In genomic region chr8:44960455-44960854, GRCm38 (mm10) we compare ENCODE assay signal across 12 mouse cellular contexts. TPM values are rescaled to one million over a fixed set of nuclear protein-coding genes. Genes with fewer than 3 reads are reported as not detected.
A peak's percentile ranks its signal among the peaks of the same experiment; 100 is the strongest.
DNase-seq lines count a peak whose midpoint lies in the region; ATAC-seq and TF ChIP-seq lines count a peak whose summit lies in the region.
"Had no signal": no experiment of that assay in that cellular context is flagged by ENCODE, and none has a peak within 500 bp of the region (broad histone marks: within the 10 kb centered on the region; RNA-seq: fewer than 3 reads in every experiment).

No protein-coding gene starts in this region.

- no peak overlapping the region for H3K4me2 ChIP-seq in hindbrain, postnatal 0 days (ENCODE audit: low read depth, low read length)
- H3K4me2 ChIP-seq in hindbrain, embryonic 14.5 days (replicated peaks): no peak overlapping the region
- no peak overlapping the region for H3K4me2 ChIP-seq in midbrain, embryonic 13.5 days (replicated peaks)
- H3K4me2 ChIP-seq in midbrain, postnatal 0 days (ENCODE audit: low read depth, low read length, poor library complexity, severe bottlenecking): no peak overlapping the region
- no peak overlapping the region for H3K4me2 ChIP-seq in embryonic facial prominence, embryonic 13.5 days
- H3K4me2 ChIP-seq: stomach, embryonic 15.5 days had no signal

- no peak overlapping the region for H3K27ac ChIP-seq in hindbrain, postnatal 0 days
- H3K27ac ChIP-seq in hindbrain, embryonic 14.5 days: no peak overlapping the region
- H3K27ac ChIP-seq in midbrain, embryonic 13.5 days: no peak overlapping the region
- H3K27ac ChIP-seq in midbrain, postnatal 0 days (ENCODE audit: low read depth, low read length): no peak overlapping the region
- peak overlapping the region; percentile 33; the same call in 1 of the 2 replicates for H3K27ac ChIP-seq in embryonic facial prominence, embryonic 13.5 days
- H3K27ac ChIP-seq: layer of hippocampus, adult 2 months; stomach, embryonic 15.5 days had no signal

- DNase-seq in hindbrain, postnatal 0 days (ENCODE audit: low spot score): no peak
- no peak for DNase-seq in hindbrain, embryonic 14.5 days (ENCODE audit: low spot score)
- DNase-seq in midbrain, postnatal 0 days (ENCODE audit: low spot score): no peak
- peak; percentile 48 for DNase-seq in retina, postnatal 1 day
- DNase-seq in left cerebral cortex, adult 8-10 months (ENCODE audit: low spot score in 2 of 2): no peak
- DNase-seq: adrenal gland, adult 2 months had no signal

- no peaks in the 10 kb centered on the region for H3K9me3 ChIP-seq in hindbrain, postnatal 0 days (ENCODE audit: low read length)
- no peaks in the 10 kb centered on the region for H3K9me3 ChIP-seq in hindbrain, embryonic 14.5 days (ENCODE audit: control insufficient read depth, low read length)
- H3K9me3 ChIP-seq in midbrain, embryonic 13.5 days: no peaks in the 10 kb centered on the region
- H3K9me3 ChIP-seq in midbrain, postnatal 0 days (ENCODE audit: low read length): no peaks in the 10 kb centered on the region
- H3K9me3 ChIP-seq in embryonic facial prominence, embryonic 13.5 days: no peaks in the 10 kb centered on the region
- H3K9me3 ChIP-seq: stomach, embryonic 15.5 days had no signal

- 38% methylated on average over 10 of the region's 10 CpGs for WGBS in hindbrain, postnatal 0 days
- WGBS in hindbrain, embryonic 14.5 days: 28% methylated on average over 10 of the region's 10 CpGs
- 35% methylated on average over 10 of the region's 10 CpGs for WGBS in midbrain, embryonic 13.5 days
- WGBS in midbrain, postnatal 0 days: 36% methylated on average over 10 of the region's 10 CpGs
- WGBS in embryonic facial prominence, embryonic 13.5 days: 6% methylated on average over 10 of the region's 10 CpGs

- H3K9ac ChIP-seq in hindbrain, postnatal 0 days (replicated peaks; ENCODE audit: low read length): no peak overlapping the region
- no peak overlapping the region for H3K9ac ChIP-seq in hindbrain, embryonic 14.5 days
- H3K9ac ChIP-seq in midbrain, embryonic 13.5 days (replicated peaks): no peak overlapping the region
- no peak overlapping the region for H3K9ac ChIP-seq in midbrain, postnatal 0 days (replicated peaks; ENCODE audit: low read length, poor library complexity, severe bottlenecking)
- H3K9ac ChIP-seq in embryonic facial prominence, embryonic 13.5 days: no peak overlapping the region
- H3K9ac ChIP-seq: stomach, embryonic 15.5 days had no signal

- H3K4me3 ChIP-seq in hindbrain, postnatal 0 days (ENCODE audit: low read length): no peak overlapping the region
- no peak overlapping the region for H3K4me3 ChIP-seq in hindbrain, embryonic 14.5 days (replicated peaks; ENCODE audit: low read length)
- H3K4me3 ChIP-seq in midbrain, embryonic 13.5 days (replicated peaks): no peak overlapping the region
- no peak overlapping the region for H3K4me3 ChIP-seq in midbrain, postnatal 0 days (ENCODE audit: low read depth, low read length)
- no peak overlapping the region for H3K4me3 ChIP-seq in embryonic facial prominence, embryonic 13.5 days
- H3K4me3 ChIP-seq: layer of hippocampus, adult 2 months; megakaryocyte, embryonic 14.5 days; stomach, embryonic 15.5 days had no signal

- ATAC-seq in hindbrain, postnatal 0 days: 0 out of 2 replicates have a peak, but pooled peaks have one; percentile 19
- ATAC-seq in hindbrain, embryonic 14.5 days (ENCODE audit: low FRiP score): no peak
- 0 out of 2 replicates have a peak, but pooled peaks have one; percentile 15 for ATAC-seq in midbrain, embryonic 13.5 days
- no peak for ATAC-seq in midbrain, postnatal 0 days (ENCODE audit: low FRiP score)
- ATAC-seq in embryonic facial prominence, embryonic 13.5 days (ENCODE audit: insufficient number of reproducible peaks, insufficient read depth, low FRiP score, low TSS enrichment, low read depth): peak; percentile 57; the same call in 1 of the 2 replicates

- no peak for TF ChIP-seq CTCF in hindbrain, postnatal 0 days (IDR thresholded peaks at IDR 0.05; ENCODE audit: low read depth)
- no peak for TF ChIP-seq CTCF in midbrain, postnatal 0 days (IDR thresholded peaks at IDR 0.05)

- H3K36me3 ChIP-seq in hindbrain, postnatal 0 days (ENCODE audit: insufficient read depth, low read length): no peaks in the 10 kb centered on the region
- H3K36me3 ChIP-seq in hindbrain, embryonic 14.5 days (replicated peaks; ENCODE audit: control insufficient read depth, insufficient read depth): no peaks in the 10 kb centered on the region
- peaks cover 8% of the 10 kb centered on the region; the same call in 1 of the 2 replicates for H3K36me3 ChIP-seq in midbrain, embryonic 13.5 days
- H3K36me3 ChIP-seq in midbrain, postnatal 0 days (ENCODE audit: insufficient read depth, low read length): no peaks in the 10 kb centered on the region
- H3K36me3 ChIP-seq in embryonic facial prominence, embryonic 13.5 days: peaks cover 44% of the 10 kb centered on the region
- H3K36me3 ChIP-seq: G1E had no signal

- H3K27me3 ChIP-seq in hindbrain, postnatal 0 days (ENCODE audit: insufficient read depth, low read length): no peaks in the 10 kb centered on the region
- H3K27me3 ChIP-seq in hindbrain, embryonic 14.5 days (ENCODE audit: control insufficient read depth, insufficient read depth, low read length): no peaks in the 10 kb centered on the region
- no peaks in the 10 kb centered on the region for H3K27me3 ChIP-seq in midbrain, embryonic 13.5 days
- H3K27me3 ChIP-seq in midbrain, postnatal 0 days (ENCODE audit: insufficient read depth, low read length): no peaks in the 10 kb centered on the region
- no peaks in the 10 kb centered on the region for H3K27me3 ChIP-seq in embryonic facial prominence, embryonic 13.5 days
- H3K27me3 ChIP-seq: megakaryocyte, embryonic 14.5 days; stomach, embryonic 15.5 days had no signal

- H3K4me1 ChIP-seq in hindbrain, postnatal 0 days (ENCODE audit: insufficient read depth, low read length): 0 out of 2 replicates have a peak, but pooled peaks cover 5% of the 10 kb centered on the region
- H3K4me1 ChIP-seq in hindbrain, embryonic 14.5 days (replicated peaks; ENCODE audit: control insufficient read depth, insufficient read depth, low read length): peaks cover 18% of the 10 kb centered on the region
- peaks cover 48% of the 10 kb centered on the region for H3K4me1 ChIP-seq in midbrain, embryonic 13.5 days (replicated peaks)
- H3K4me1 ChIP-seq in midbrain, postnatal 0 days (ENCODE audit: insufficient read depth, low read length): no peaks in the 10 kb centered on the region
- peaks cover 60% of the 10 kb centered on the region for H3K4me1 ChIP-seq in embryonic facial prominence, embryonic 13.5 days
- H3K4me1 ChIP-seq: megakaryocyte, embryonic 14.5 days had no signal

RNA-seq across cellular contexts. Expression of gene Fat1, which starts 25.2 kb away (rescaled TPM):
- total RNA-seq in hindbrain, postnatal 0 days (2014; rRNA removed): 89.5 and 114 TPM in 2 replicates
- polyA plus RNA-seq in hindbrain, postnatal 0 days (2015; fragmentation: Nextera tagmentation; extraction: Ambion mirVana): 10.0 and 10.5 TPM in 2 replicates
- 25.3 and 28.8 TPM in 2 replicates for polyA plus RNA-seq in hindbrain, embryonic 14.5 days (2014; fragmentation: Nextera tagmentation; extraction: Ambion mirVana)
- 10.9 and 11.9 TPM in 2 replicates for polyA plus RNA-seq in midbrain, embryonic 13.5 days (2015; fragmentation: Nextera tagmentation; extraction: Ambion mirVana)
- 106 and 122 TPM in 2 replicates for total RNA-seq in midbrain, postnatal 0 days (2014; rRNA removed)
- polyA plus RNA-seq in midbrain, postnatal 0 days (2015; fragmentation: Nextera tagmentation; extraction: Ambion mirVana): 8.7 and 9.2 TPM in 2 replicates
- 29.3 and 29.7 TPM in 2 replicates for polyA plus RNA-seq in embryonic facial prominence, embryonic 13.5 days (2015; fragmentation: Nextera tagmentation; extraction: Ambion mirVana)
- total RNA-seq in left cerebral cortex, adult 8-10 months (2022): 10 to 100 TPM; 27.9 to 40.8 (median 32.8) TPM
- polyA plus RNA-seq: G1E had no signal

Comparison
In these comparisons a context has a peak if more than half of its experiments do, and no peak if none do; other contexts are left out.
1. ATAC-seq: peak in hindbrain, postnatal 0 days (single experiment), midbrain, embryonic 13.5 days (single experiment) and embryonic facial prominence, embryonic 13.5 days (single experiment); none in hindbrain, embryonic 14.5 days (single experiment) and midbrain, postnatal 0 days (single experiment).